Comparison of ENCODE assay signal across 15 mouse cellular contexts in the genomic region with DNA sequence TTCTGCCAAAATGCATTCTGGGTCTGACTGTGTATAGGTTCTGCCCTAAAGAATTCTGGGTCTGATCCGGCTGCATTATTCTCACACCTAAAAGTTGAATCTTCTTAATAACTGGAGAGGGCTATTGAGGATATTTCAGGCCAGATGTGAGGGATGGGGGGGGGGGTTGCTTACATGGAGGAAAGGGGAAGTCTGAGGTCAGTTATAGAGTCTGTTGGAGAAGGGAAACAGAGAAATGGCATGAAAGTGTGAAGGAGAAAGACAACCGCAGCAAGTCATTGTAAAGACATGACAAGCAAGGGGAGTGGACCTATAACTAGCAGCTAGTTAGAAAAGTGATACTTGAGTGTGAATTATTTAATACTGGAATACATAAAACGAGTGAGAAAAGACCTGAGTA.
"Had no signal": no experiment of that assay in that cellular context is flagged by ENCODE, and none has a peak within 500 bp of the region (broad histone marks: within the 10 kb centered on the region; RNA-seq: fewer than 3 reads in every experiment).

No protein-coding gene starts in this region.

- ATAC-seq: hindbrain, embryonic 16.5 days; inflammation-experienced regulatory T-cells, adult 6 months; intestine, embryonic 15.5 days; intestine, postnatal 0 days; liver, embryonic 12.5 days had no signal

- DNase-seq: gastrocnemius, adult 2 months; gastrocnemius, postnatal 10 days; gastrocnemius, postnatal 25 days; heart, postnatal 14 days; heart, postnatal 36 days; kidney, adult 18-20 months; kidney, adult 8-10 months; kidney, postnatal 10 days; kidney, postnatal 25 days; kidney, postnatal 4 days had no signal
